18 mouse cellular contexts compared by ENCODE assay signal in genomic region chr5:35781116-35781515, GRCm38 (mm10). TPM values are rescaled to one million over a fixed set of nuclear protein-coding genes. Genes with fewer than 3 reads are reported as not detected.
A peak's percentile ranks its signal among the peaks of the same experiment; 100 is the strongest.
DNase-seq lines count a peak whose midpoint lies in the region; TF ChIP-seq lines count a peak whose summit lies in the region.
"Had no signal": no experiment of that assay in that cellular context is flagged by ENCODE, and none has a peak within 500 bp of the region (broad histone marks: within the 10 kb centered on the region; RNA-seq: fewer than 3 reads in every experiment).

No protein-coding gene starts in this region.

- no peak overlapping the region for H3K4me3 ChIP-seq in layer of hippocampus, adult 2 months
- H3K4me3 ChIP-seq: embryonic facial prominence, embryonic 12.5 days; forebrain, embryonic 15.5 days; hindbrain, embryonic 15.5 days had no signal

- H3K27ac ChIP-seq in layer of hippocampus, adult 2 months = peak overlapping the region; percentile 39; the same call in 1 of the 2 replicates
- H3K27ac ChIP-seq: embryonic facial prominence, embryonic 12.5 days; forebrain, embryonic 15.5 days; hindbrain, embryonic 15.5 days had no signal

- TF ChIP-seq CTCF in layer of hippocampus, adult 2 months (conservative IDR thresholded peaks at IDR 0.05) = no peak

- peak; percentile 65 to 83 for DNase-seq in adrenal gland, adult (ENCODE audit: inconsistent age in 2 of 2, low spot score in 1 of 2)
- DNase-seq in adrenal gland, postnatal 4 days (ENCODE audit: low spot score in 2 of 2) = no peak
- DNase-seq in layer of hippocampus, adult 2 months (ENCODE audit: low spot score in 2 of 2) = no peak
- no peak for DNase-seq in layer of hippocampus, adult 11-12 months (ENCODE audit: low spot score)
- DNase-seq in adrenal gland, adult 8-10 months = peak; percentile 48
- DNase-seq in adrenal gland, postnatal 36 days = peak; percentile 61 to 63
- DNase-seq in cerebellum, adult 8-10 months = no peak
- DNase-seq: B cell, adult 2 months; cerebellum, adult 11 months; cerebellum, adult 9-10 months; cerebellum, postnatal 25 days; gastrocnemius, postnatal 36 days; heart, adult 11 months; heart, postnatal 14 days had no signal

RNA-seq across cellular contexts. Expression of gene Ablim2, which starts 23.4 kb away (rescaled TPM):
- 1 to 10 TPM; 6.0 to 7.3 TPM for total RNA-seq in adrenal gland, postnatal 4 days (2021)
- total RNA-seq in layer of hippocampus, adult 2 months (2021) = 100 to 1,000 TPM; 133 to 163 TPM
- total RNA-seq in adrenal gland, adult 8-10 months (2022) = 10 to 100 TPM in 2 of 4 experiments, 1 to 10 TPM in 2; 4.4 to 21.5 (median 11.4) TPM
- total RNA-seq in adrenal gland, postnatal 36 days (2021) = 1 to 10 TPM; 6.2 to 8.5 TPM
- total RNA-seq: MEL had no signal

RNA-seq across cellular contexts. Expression of gene Sh3tc1, which starts 41.3 kb away (rescaled TPM):
- total RNA-seq in adrenal gland, postnatal 4 days (2021) = 10 to 100 TPM; 12.6 to 21.4 TPM
- 1 to 10 TPM; 1.7 to 2.4 TPM for total RNA-seq in layer of hippocampus, adult 2 months (2021)
- total RNA-seq in adrenal gland, adult 8-10 months (2022) = 10 to 100 TPM; 34.2 to 35.9 (median 35.1) TPM
- total RNA-seq in adrenal gland, postnatal 36 days (2021) = 10 to 100 TPM; 16.8 to 24.0 TPM
- total RNA-seq: MEL had no signal

Comparison
In these comparisons a context has a peak if more than half of its experiments do, and no peak if none do; other contexts are left out.
1. DNase-seq: peak in adrenal gland, adult (2 of 2), adrenal gland, adult 8-10 months (single experiment) and adrenal gland, postnatal 36 days (2 of 2); none in adrenal gland, postnatal 4 days (0 of 2), layer of hippocampus, adult 2 months (0 of 2), layer of hippocampus, adult 11-12 months (single experiment) and cerebellum, adult 8-10 months (single experiment).
2. RNA of gene Ablim2, which starts 23.4 kb away (total RNA-seq): 133 to 163 TPM in layer of hippocampus, adult 2 months; 4.4 to 21.5 TPM in adrenal gland, adult 8-10 months, 6.2 to 8.5 TPM in adrenal gland, postnatal 36 days and 6.0 to 7.3 TPM in adrenal gland, postnatal 4 days; every median in the first group is over 4 times any median in the second.